Mouse (Mus musculus) MEL (cell line): Measurements from ENCODE around the gene Gad1. TPM values are rescaled to one million over a fixed set of nuclear protein-coding genes. Genes with fewer than 3 reads are reported as not detected.

Source experiments
- DNase-seq: peaks from one replicate; pipeline ENCODE4 v3.0.0; 2011; ENCODE audit warnings: low read depth, low spot score
- H3K27ac ChIP-seq: 2 replicates; pipeline ENCODE4 v1.5.1; 2012; ENCODE audit warnings: low read depth, mild to moderate bottlenecking, control low read depth, low read length, moderate library complexity; ENCODE audit not compliant: control insufficient read depth
- H3K27me3 ChIP-seq, 2 experiments: fragments of 150-350 bp in 1 of 2; sonication (generic) in 1 of 2; 2 replicates each; pipeline ENCODE4 v1.6.1; 2012; ENCODE audit warnings: low read length in 2 of 2, mild to moderate bottlenecking in 2 of 2, improper control_type of control experiment in 1 of 2, moderate library complexity in 1 of 2; ENCODE audit not compliant: insufficient read depth in 2 of 2, control insufficient read depth in 1 of 2
- H3K36me3 ChIP-seq, 2 experiments: 2 replicates each; pipeline ENCODE4 v1.6.1; 2012 to 2014; ENCODE audit warnings: low read length in 2 of 2, improper control_type of control experiment in 1 of 2, inconsistent platforms in 1 of 2, mild to moderate bottlenecking in 1 of 2; ENCODE audit not compliant: insufficient read depth in 2 of 2, control insufficient read depth in 1 of 2
- H3K4me1 ChIP-seq, 2 experiments: fragments of 150-350 bp in 1 of 2; sonication (generic) in 1 of 2; 2 replicates each; pipeline ENCODE4 v1.6.1; 2012; ENCODE audit warnings: low read length in 2 of 2, improper control_type of control experiment in 1 of 2, mild to moderate bottlenecking in 1 of 2; ENCODE audit not compliant: insufficient read depth in 2 of 2, control insufficient read depth in 1 of 2
- H3K4me3 ChIP-seq, 2 experiments: fragments of 150-350 bp in 1 of 2; sonication (generic) in 1 of 2; 2 replicates each; pipeline ENCODE4 v1.5.1; 2012; ENCODE audit warnings: low read depth in 2 of 2, low read length in 2 of 2, mild to moderate bottlenecking in 2 of 2, moderate library complexity in 2 of 2, control low read depth in 1 of 2, improper control_type of control experiment in 1 of 2; ENCODE audit not compliant: control insufficient read depth in 1 of 2, insufficient read depth in 1 of 2
- H3K79me2 ChIP-seq: 2 replicates; pipeline ENCODE4 v1.6.1; 2012; ENCODE audit warnings: mild to moderate bottlenecking, low read length, moderate library complexity; ENCODE audit not compliant: control insufficient read depth, poor library complexity, insufficient read depth
- H3K9ac ChIP-seq: 2 replicates; pipeline ENCODE4 v1.6.1; 2012; ENCODE audit warnings: low read depth, mild to moderate bottlenecking, control low read depth, low read length, moderate library complexity; ENCODE audit not compliant: control insufficient read depth, poor library complexity, severe bottlenecking
- H3K9me3 ChIP-seq: fragments of 150-350 bp; sonication (generic); replicated peaks from 2 replicates; pipeline ENCODE4 v1.6.1; 2012; ENCODE audit warnings: mild to moderate bottlenecking, low read length, improper control_type of control experiment, moderate library complexity; ENCODE audit not compliant: insufficient read depth
- BHLHE40 ChIP-seq: IDR thresholded peaks from 2 replicates; pipeline ENCODE4 v1.6.1; 2012; ENCODE audit warnings: low read depth, mild to moderate bottlenecking, inconsistent platforms, low read length, improper control_type of control experiment, borderline replicate concordance
- CHD1 ChIP-seq: IDR thresholded peaks from 2 replicates; pipeline ENCODE4 v1.6.1; 2012; ENCODE audit warnings: low read depth, mild to moderate bottlenecking, inconsistent platforms, low read length, improper control_type of control experiment
- CHD2 ChIP-seq: IDR thresholded peaks from 2 replicates; pipeline ENCODE4 v1.6.1; 2011; ENCODE audit warnings: low read length, improper control_type of control experiment
- ELF1 ChIP-seq: IDR thresholded peaks from 2 replicates; pipeline ENCODE4 v1.6.1; 2014; ENCODE audit warnings: low read depth, mild to moderate bottlenecking, inconsistent platforms, low read length, improper control_type of control experiment, moderate library complexity
- EP300 ChIP-seq, 2 experiments: IDR thresholded peaks; 2 replicates each; pipeline ENCODE4 v1.6.1; 2011; ENCODE audit warnings: improper control_type of control experiment in 2 of 2, low read length in 2 of 2, low read depth in 1 of 2, mild to moderate bottlenecking in 1 of 2
- GABPA ChIP-seq: IDR thresholded peaks from 2 replicates; pipeline ENCODE4 v1.6.1; 2012; ENCODE audit warnings: low read depth, mild to moderate bottlenecking, inconsistent platforms, low read length, improper control_type of control experiment, moderate library complexity
- KAT2A ChIP-seq: conservative IDR thresholded peaks from 2 replicates; pipeline ENCODE4 v1.6.1; 2012; ENCODE audit warnings: low read depth, low read length, improper control_type of control experiment, inconsistent platforms
- MEF2A ChIP-seq: IDR thresholded peaks from 2 replicates; pipeline ENCODE4 v1.6.1; 2014; ENCODE audit warnings: low read depth, mild to moderate bottlenecking, inconsistent platforms, low read length, improper control_type of control experiment; ENCODE audit not compliant: poor library complexity, insufficient replicate concordance, severe bottlenecking; ENCODE audit errors: extremely low read depth
- MYB ChIP-seq: IDR thresholded peaks from 2 replicates; pipeline ENCODE4 v1.6.1; 2011; ENCODE audit warnings: mild to moderate bottlenecking, low read depth, low read length, improper control_type of control experiment
- NELFE ChIP-seq: IDR thresholded peaks from 2 replicates; pipeline ENCODE4 v1.6.1; 2011; ENCODE audit warnings: low read depth, low read length, improper control_type of control experiment
- NRF1 ChIP-seq: IDR thresholded peaks from 2 replicates; pipeline ENCODE4 v1.6.1; 2014; ENCODE audit warnings: low read depth, mild to moderate bottlenecking, inconsistent platforms, low read length, improper control_type of control experiment, moderate library complexity; ENCODE audit not compliant: poor library complexity, insufficient read depth, severe bottlenecking
- POLR2A ChIP-seq, 2 experiments: IDR thresholded peaks; 2 replicates each; pipeline ENCODE4 v1.6.1; 2011 to 2012; ENCODE audit warnings: low read length in 2 of 2, mild to moderate bottlenecking in 2 of 2, control low read depth in 1 of 2, improper control_type of control experiment in 1 of 2, low read depth in 1 of 2, moderate library complexity in 1 of 2; ENCODE audit not compliant: control insufficient read depth in 1 of 2, insufficient read depth in 1 of 2, poor library complexity in 1 of 2
- RCOR1 ChIP-seq: IDR thresholded peaks from 2 replicates; pipeline ENCODE4 v1.6.1; 2012; ENCODE audit warnings: low read depth, mild to moderate bottlenecking, inconsistent platforms, low read length, improper control_type of control experiment
- SMC3 ChIP-seq: IDR thresholded peaks from 2 replicates; pipeline ENCODE4 v1.6.1; 2011; ENCODE audit warnings: low read depth, low read length, improper control_type of control experiment
- TBP ChIP-seq: IDR thresholded peaks from 2 replicates; pipeline ENCODE4 v1.8.0; 2011; ENCODE audit warnings: low read depth, low read length, improper control_type of control experiment
- TCF12 ChIP-seq: IDR thresholded peaks from 2 replicates; pipeline ENCODE4 v1.6.1; 2014; ENCODE audit warnings: low read depth, mild to moderate bottlenecking, inconsistent platforms, low read length, improper control_type of control experiment, moderate library complexity
- UBTF ChIP-seq: IDR thresholded peaks from 2 replicates; pipeline ENCODE4 v1.6.1; 2012; ENCODE audit warnings: low read depth, mild to moderate bottlenecking, inconsistent platforms, low read length, improper control_type of control experiment, moderate library complexity, borderline replicate concordance; ENCODE audit not compliant: insufficient read depth
- USF2 ChIP-seq, 2 experiments: IDR thresholded peaks; 2 replicates each; pipeline ENCODE4 v1.6.1; 2011 to 2012; ENCODE audit warnings: improper control_type of control experiment in 2 of 2, low read length in 2 of 2, borderline replicate concordance in 1 of 2, inconsistent platforms in 1 of 2, low read depth in 1 of 2, mild to moderate bottlenecking in 1 of 2; ENCODE audit not compliant: insufficient read depth in 1 of 2
- ZKSCAN1 ChIP-seq: IDR thresholded peaks from 2 replicates; pipeline ENCODE4 v1.6.1; 2012; ENCODE audit warnings: low read depth, mild to moderate bottlenecking, inconsistent platforms, low read length, improper control_type of control experiment, moderate library complexity
- polyA plus RNA-seq, 2 experiments: library from polyadenylated mRNA; stranded (reverse) in 1 of 2; unstranded in 1 of 2; fragments of >175 nt in 1 of 2; fragments of >200 nt in 1 of 2; gene quantifications; 2 replicates each; pipeline versions ENCODE4 v1.2.1 to v1.2.4; 2012; ENCODE audit warnings: low replicate concordance in 2 of 2, low read depth in 1 of 2; ENCODE audit not compliant: insufficient read length in 2 of 2, insufficient read depth in 1 of 2, missing spikeins in 1 of 2
- total RNA-seq: library from RNA; depleted of rRNA; stranded (reverse); fragments of 300-350 nt; gene quantifications from 2 replicates; pipeline ENCODE4 v1.2.3, GENCODE M21; 2012

Gene Gad1
- total and polyA plus RNA-seq, 3 experiments: not detected

DNA sequence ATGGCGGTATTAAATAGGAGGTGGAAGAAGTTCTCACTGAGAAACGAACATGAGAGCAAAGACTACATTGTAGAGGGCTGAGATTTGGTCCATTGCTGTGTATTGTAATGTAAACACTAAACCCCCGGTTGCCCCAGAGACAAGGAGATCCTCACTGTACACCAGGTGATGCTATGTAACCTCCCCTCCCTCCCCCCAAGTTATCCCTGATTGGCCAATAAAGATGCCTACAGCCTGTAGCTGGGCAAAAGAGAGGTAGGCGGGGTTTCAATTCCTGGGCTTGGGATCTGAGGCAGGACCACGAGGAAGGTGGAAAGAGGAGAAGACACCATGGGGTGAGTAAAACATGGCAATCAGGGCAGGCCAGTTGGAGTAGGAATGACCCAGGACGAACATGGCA is 2.2 kb upstream of the Gad1 start:
- Histone ChIP-seq H3K79me2 (no peaks in the 10 kb centered on the region), H3K36me3 (no peaks in the 10 kb centered on the region)
- DNase-seq: no peak

DNA sequence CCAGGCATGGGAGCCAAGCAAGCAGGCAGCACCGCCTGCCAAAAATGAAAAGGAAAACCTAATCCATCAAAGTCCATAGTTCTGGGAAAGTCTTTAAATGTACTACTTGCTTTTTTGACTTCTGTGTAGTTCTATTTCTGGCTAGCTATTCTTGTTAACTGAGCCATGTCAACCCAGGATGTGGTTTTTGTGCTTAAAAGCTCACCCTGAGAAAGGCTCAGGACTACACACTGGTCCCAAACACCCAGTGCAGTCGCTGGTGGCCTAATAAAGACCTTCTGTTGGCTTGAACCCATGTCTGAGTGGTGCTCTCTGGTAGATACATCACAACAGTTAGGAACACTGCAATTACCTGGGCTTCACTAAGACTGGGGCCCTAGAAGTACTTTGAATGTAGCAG is 1.4 kb upstream of the Gad1 start:
- no peaks in the 10 kb centered on the region for H3K9me3 ChIP-seq
- DNase-seq: no peak
- TF ChIP-seq RCOR1 (no peak), UBTF (no peak), CHD1 (no peak), EP300 (IDR thresholded peaks at IDR 0.05; ENCODE audit: low read depth in 1 of 2, low read length in 2 of 2) (no peak), TCF12 (no peak), ZKSCAN1 (no peak), ELF1 (no peak), MEF2A (no peak), KAT2A (no peak), MYB (no peak), BHLHE40 (no peak), POLR2A (IDR thresholded peaks at IDR 0.05; ENCODE audit: control insufficient read depth in 1 of 2, insufficient read depth in 1 of 2, low read depth in 1 of 2, low read length in 2 of 2, poor library complexity in 1 of 2) (no peak), CHD2 (no peak), SMC3 (no peak), NRF1 (no peak)

More for the DNA sequence above, 2.2 kb upstream of the Gad1 start:
- H3K4me3 ChIP-seq: no peak overlapping the region
- TF ChIP-seq USF2 (IDR thresholded peaks at IDR 0.05; ENCODE audit: borderline replicate concordance in 1 of 2, insufficient read depth in 1 of 2, low read depth in 1 of 2, low read length in 2 of 2) (no peak), GABPA (no peak), NELFE (no peak), TBP (no peak)
- no peaks in the 10 kb centered on the region for H3K4me1 ChIP-seq
- H3K27me3 ChIP-seq: no peaks in the 10 kb centered on the region
- H3K9ac ChIP-seq: no peak overlapping the region
- no peaks in the 10 kb centered on the region for H3K9me3 ChIP-seq
- no peak overlapping the region for H3K27ac ChIP-seq

More for the DNA sequence above, 1.4 kb upstream of the Gad1 start:
- Histone ChIP-seq H3K4me1 (no peaks in the 10 kb centered on the region), H3K4me3 (no peak overlapping the region), H3K27me3 (no peaks in the 10 kb centered on the region), H3K27ac (no peak overlapping the region), H3K79me2 (no peaks in the 10 kb centered on the region), H3K36me3 (no peaks in the 10 kb centered on the region), H3K9ac (no peak overlapping the region)
